Mouse (Mus musculus) olfactory bulb, adult 2 months (tissue): ENCODE data around the gene Cog5.

Experiments used
- CTCF ChIP-seq: fragments of 200-500 bp; IDR thresholded peaks from 2 replicates; pipeline ENCODE4 v1.5.1; 2012; ENCODE audit warnings: low read depth, mild to moderate bottlenecking, low read length, moderate library complexity; ENCODE audit not compliant: insufficient read depth
- POLR2A ChIP-seq: fragments of 200-500 bp; IDR thresholded peaks from 2 replicates; pipeline ENCODE4 v1.6.1; 2012; ENCODE audit warnings: mild to moderate bottlenecking, low read depth, low read length, moderate library complexity; ENCODE audit not compliant: insufficient read depth

DNA sequence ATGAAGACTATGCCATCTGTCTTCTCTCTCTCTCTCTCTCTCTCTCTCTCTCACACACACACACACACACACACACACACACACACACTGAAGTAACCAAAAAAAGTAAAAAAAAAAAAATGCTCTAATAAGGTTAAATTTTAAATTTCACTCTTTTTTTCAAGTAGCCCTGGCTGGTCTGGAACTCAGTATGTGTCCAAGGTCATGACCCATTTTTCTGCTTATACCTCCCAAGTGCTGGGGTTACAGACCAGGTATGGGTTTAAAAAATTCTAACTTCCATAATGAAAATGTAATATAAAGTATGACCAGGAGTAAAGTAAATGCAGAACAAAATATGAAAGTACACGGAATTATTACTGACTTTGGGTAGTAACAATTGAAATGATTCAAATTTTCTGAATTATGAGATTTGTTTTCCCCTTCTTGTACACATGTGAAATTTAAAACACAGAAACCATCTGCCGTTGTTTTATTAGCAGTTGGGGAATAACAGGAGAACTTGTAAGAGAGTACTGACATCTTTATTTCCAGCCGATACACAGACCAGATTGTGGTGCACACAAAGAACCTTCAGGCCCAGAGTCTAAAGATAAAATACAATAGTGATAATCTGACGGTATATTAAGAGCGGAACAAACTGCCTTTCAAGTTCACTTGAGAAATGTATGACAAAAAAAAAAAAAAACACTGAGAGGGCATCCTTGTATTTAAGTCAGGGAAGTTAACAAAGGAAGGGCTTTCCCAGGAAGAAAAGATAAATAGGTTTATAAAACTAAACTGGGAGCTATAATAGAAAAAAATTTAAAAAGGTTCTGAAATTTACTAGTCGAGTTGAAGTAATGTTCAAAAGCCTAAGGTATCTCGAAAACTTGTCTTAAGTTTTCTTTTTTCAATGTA, 293.7 kb downstream of the Cog5 start:
- TF ChIP-seq CTCF (no peak), POLR2A (no peak)
